Mouse (Mus musculus): ENCODE results near the gene Sorbs2.

Gene Sorbs2

GRCm38 (mm10) chr8:45681171-45681570 is 173.6 kb downstream of the Sorbs2 start:
- DNase-seq (ENCODE audit: low spot score) = no peak

GRCm38 (mm10) chr8:45682845-45683383 is 175.3 kb downstream of the Sorbs2 start:
- no peak for DNase-seq (ENCODE audit: low spot score)

GRCm38 (mm10) chr8:45687942-45688695 is 180.5 kb downstream of the Sorbs2 start:
- no peak for DNase-seq (ENCODE audit: low spot score)

GRCm38 (mm10) chr8:45689611-45690207 is 182.1 kb downstream of the Sorbs2 start:
- no peak for DNase-seq (ENCODE audit: low spot score)

- DNase-seq (ENCODE audit: low spot score) = no peak
Measured at GRCm38 (mm10) chr8:45700100-45700499, 192.5 kb downstream of the Sorbs2 start.

- DNase-seq (ENCODE audit: low spot score) = no peak
Measured at GRCm38 (mm10) chr8:45703700-45704101, 196.1 kb downstream of the Sorbs2 start.

GRCm38 (mm10) chr8:45709098-45709497 is 201.5 kb downstream of the Sorbs2 start:
- no peak for DNase-seq (ENCODE audit: low spot score)

GRCm38 (mm10) chr8:45709734-45710133 is 202.1 kb downstream of the Sorbs2 start:
- no peak for DNase-seq (ENCODE audit: low spot score)

GRCm38 (mm10) chr8:45712610-45713009 is 205.0 kb downstream of the Sorbs2 start:
- no peak for DNase-seq (ENCODE audit: low spot score)

GRCm38 (mm10) chr8:45714806-45715205 is 207.2 kb downstream of the Sorbs2 start:
- DNase-seq (ENCODE audit: low spot score) = no peak

- DNase-seq (ENCODE audit: low spot score) = no peak
Measured at GRCm38 (mm10) chr8:45715330-45716027, 207.9 kb downstream of the Sorbs2 start.

- DNase-seq (ENCODE audit: low spot score) = no peak
Measured at GRCm38 (mm10) chr8:45719776-45720175, 212.2 kb downstream of the Sorbs2 start.

- DNase-seq (ENCODE audit: low spot score) = no peak
Measured at GRCm38 (mm10) chr8:45724204-45724603, 216.6 kb downstream of the Sorbs2 start.

GRCm38 (mm10) chr8:45725321-45725720 is 217.7 kb downstream of the Sorbs2 start:
- no peak for DNase-seq (ENCODE audit: low spot score)

- DNase-seq (ENCODE audit: low spot score) = no peak
Measured at GRCm38 (mm10) chr8:45729850-45730382, 222.3 kb downstream of the Sorbs2 start.

- no peak for DNase-seq (ENCODE audit: low spot score)
Measured at GRCm38 (mm10) chr8:45730795-45731194, 223.2 kb downstream of the Sorbs2 start.

GRCm38 (mm10) chr8:45734071-45734470 is 226.5 kb downstream of the Sorbs2 start:
- no peak for DNase-seq (ENCODE audit: low spot score)

- DNase-seq (ENCODE audit: low spot score) = no peak
Measured at GRCm38 (mm10) chr8:45737266-45737665, 229.7 kb downstream of the Sorbs2 start.

GRCm38 (mm10) chr8:45743326-45743725 is 235.7 kb downstream of the Sorbs2 start:
- no peak for DNase-seq (ENCODE audit: low spot score)

GRCm38 (mm10) chr8:45743739-45744138 is 236.2 kb downstream of the Sorbs2 start:
- no peak for DNase-seq (ENCODE audit: low spot score)

GRCm38 (mm10) chr8:45751512-45752502 is 244.2 kb downstream of the Sorbs2 start:
- no peak for DNase-seq (ENCODE audit: low spot score)

Measured in ovary, postnatal 14 days (tissue).